Mouse (Mus musculus) bone marrow macrophage, adult 2 months (primary cell): ENCODE data around the gene Acp5.

Experiments used
- CTCF ChIP-seq: IDR thresholded peaks from 2 replicates; pipeline ENCODE4 v1.5.1; 2012; ENCODE audit warnings: low read depth, mild to moderate bottlenecking, low read length, moderate library complexity
- POLR2A ChIP-seq: IDR thresholded peaks from 2 replicates; pipeline ENCODE4 v1.6.1; 2012; ENCODE audit warnings: mild to moderate bottlenecking, low read depth, low read length, borderline replicate concordance

GRCm38 (mm10) chr9:22089986-22090385 is 45.5 kb downstream of the Acp5 start:
- TF ChIP-seq CTCF, result no peak
- TF ChIP-seq POLR2A, result no peak
